Mouse (Mus musculus): Measurements from ENCODE around the gene Carhsp1.

DNA sequence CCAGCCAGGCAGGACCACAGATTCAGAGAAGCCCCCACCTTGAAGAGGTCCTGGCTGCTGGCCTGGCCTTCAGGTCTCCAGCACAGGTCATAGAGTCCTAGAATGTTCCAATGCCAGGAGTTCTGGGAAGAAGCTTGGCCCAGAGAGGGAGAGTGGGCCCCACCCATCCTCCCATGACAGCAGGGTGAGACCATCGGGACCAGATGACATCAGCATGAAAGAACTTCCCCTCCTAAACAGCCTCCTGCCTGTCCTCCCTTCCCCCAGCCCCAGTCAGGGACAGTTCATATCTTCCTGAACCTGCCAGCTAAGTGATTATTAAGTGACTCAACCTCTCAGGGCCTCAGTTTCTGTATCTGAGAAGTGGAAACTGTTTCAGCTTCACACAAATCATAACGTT, 5.5 kb downstream of the Carhsp1 start:
- TF ChIP-seq CTCF (IDR thresholded peaks at IDR 0.05), result no peak
- TF ChIP-seq EP300 (IDR thresholded peaks at IDR 0.05), result peak; percentile 86
